Mouse (Mus musculus): Measurements from ENCODE around the gene Mybph. TPM values are rescaled to one million over a fixed set of nuclear protein-coding genes. Genes with fewer than 3 reads are reported as not detected.

Mybph gene
- polyA plus RNA-seq, 1 experiment from 2014 or later: 1.4 TPM

GRCm38 (mm10) chr1:134217028-134217481 is 23.8 kb downstream of the Mybph start:
- Histone ChIP-seq H3K36me3 (replicated peaks) (no peaks in the 10 kb centered on the region), H3K4me3 (no peak overlapping the region), H3K27ac (replicated peaks) (no peak overlapping the region), H3K9me3 (no peaks in the 10 kb centered on the region), H3K27me3 (replicated peaks; ENCODE audit: low read depth, poor library complexity, severe bottlenecking) (peaks cover 44% of the 10 kb centered on the region), H3K4me1 (peaks cover 26% of the 10 kb centered on the region)
- DNase-seq (ENCODE audit: low spot score): no peak
- WGBS: 70% methylated on average over 12 of the region's 12 CpGs

- no peaks in the 10 kb centered on the region for H3K36me3 ChIP-seq (replicated peaks)
- 85% methylated on average over 3 of the region's 3 CpGs for WGBS
- H3K4me1 ChIP-seq: peaks cover 24% of the 10 kb centered on the region
- H3K9me3 ChIP-seq: no peaks in the 10 kb centered on the region
- peaks cover 37% of the 10 kb centered on the region for H3K27me3 ChIP-seq (replicated peaks; ENCODE audit: low read depth, poor library complexity, severe bottlenecking)
- no peak overlapping the region for H3K4me3 ChIP-seq
- no peak for DNase-seq (ENCODE audit: low spot score)
- no peak overlapping the region for H3K27ac ChIP-seq (replicated peaks)
Observed at GRCm38 (mm10) chr1:134217942-134218341, 24.7 kb downstream of the Mybph start.

- no peaks in the 10 kb centered on the region for H3K36me3 ChIP-seq (replicated peaks)
- no peak overlapping the region for H3K4me3 ChIP-seq
- WGBS: 80% methylated on average over 5 of the region's 5 CpGs
- peaks cover 24% of the 10 kb centered on the region for H3K4me1 ChIP-seq
- DNase-seq (ENCODE audit: low spot score): no peak
- H3K27ac ChIP-seq (replicated peaks): no peak overlapping the region
- no peaks in the 10 kb centered on the region for H3K9me3 ChIP-seq
- peaks cover 27% of the 10 kb centered on the region; the same call in 1 of the 2 replicates for H3K27me3 ChIP-seq (replicated peaks; ENCODE audit: low read depth, poor library complexity, severe bottlenecking)
Observed at GRCm38 (mm10) chr1:134219608-134220007, 26.4 kb downstream of the Mybph start.

- Histone ChIP-seq H3K27ac (replicated peaks) (no peak overlapping the region), H3K9me3 (no peaks in the 10 kb centered on the region), H3K4me1 (peaks cover 15% of the 10 kb centered on the region), H3K27me3 (replicated peaks; ENCODE audit: low read depth, poor library complexity, severe bottlenecking) (peaks cover 23% of the 10 kb centered on the region; the same call in 1 of the 2 replicates), H3K36me3 (replicated peaks) (no peaks in the 10 kb centered on the region), H3K4me3 (no peak overlapping the region)
- DNase-seq (ENCODE audit: low spot score): no peak
- 91% methylated on average over 1 of the region's 1 CpGs for WGBS
Observed at GRCm38 (mm10) chr1:134221172-134221571, 27.9 kb downstream of the Mybph start.

DNA sequence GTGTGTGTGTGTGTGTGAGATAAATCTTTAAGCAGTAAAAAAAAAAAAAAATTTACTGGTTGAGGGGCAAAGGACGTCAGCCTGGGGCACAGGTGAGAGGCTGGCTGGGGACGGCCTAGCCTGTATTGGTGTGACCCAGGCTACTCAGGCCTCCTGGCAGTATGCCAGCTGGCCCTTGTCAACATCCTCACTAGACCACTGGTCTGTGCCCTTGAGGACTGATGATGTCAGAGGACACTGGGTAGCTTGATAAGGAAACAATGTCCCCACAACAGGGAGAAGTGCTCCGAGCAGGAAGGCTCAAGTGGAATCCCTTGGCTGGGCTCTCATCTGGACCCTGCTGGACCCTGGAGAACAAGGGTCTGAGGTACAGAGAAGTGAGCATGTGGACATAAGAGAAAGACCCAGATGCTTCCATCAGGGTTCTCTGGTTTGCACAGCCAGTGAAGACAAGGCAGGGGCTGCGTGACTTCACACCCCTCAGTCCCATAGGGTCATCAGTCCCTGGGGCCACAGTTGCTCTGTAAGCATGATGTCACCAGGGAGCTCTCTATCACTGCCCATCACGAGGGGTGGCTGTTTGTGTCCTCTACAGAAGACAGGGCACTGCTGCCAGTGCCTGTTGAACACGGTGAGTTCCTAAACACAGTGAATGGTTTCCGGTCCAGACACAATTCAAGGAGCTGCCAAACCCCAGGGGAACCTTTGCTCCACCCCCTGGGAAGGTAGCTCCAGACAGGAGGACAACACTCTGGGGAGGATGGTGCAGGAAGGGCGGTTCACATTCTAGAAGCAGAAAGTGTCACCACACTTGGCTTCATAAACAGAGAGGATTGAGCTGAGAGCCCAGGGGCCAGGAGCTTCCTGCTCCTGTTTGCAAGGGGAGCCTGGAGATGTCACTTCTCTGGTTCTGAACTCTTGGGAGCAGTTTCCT is 29.1 kb downstream of the Mybph start:
- Histone ChIP-seq H3K27me3 (replicated peaks; ENCODE audit: low read depth, poor library complexity, severe bottlenecking) (peaks cover 22% of the 10 kb centered on the region; the same call in 1 of the 2 replicates), H3K4me3 (no peak overlapping the region), H3K4me1 (0 out of 2 replicates have a peak, but pooled peaks cover 5% of the 10 kb centered on the region), H3K36me3 (replicated peaks) (no peaks in the 10 kb centered on the region), H3K27ac (replicated peaks) (no peak overlapping the region), H3K9me3 (no peaks in the 10 kb centered on the region)
- 65% methylated on average over 8 of the region's 8 CpGs for WGBS
- no peak for DNase-seq (ENCODE audit: low spot score)

- DNase-seq (ENCODE audit: low spot score): no peak
- no peaks in the 10 kb centered on the region for H3K9me3 ChIP-seq
- H3K27ac ChIP-seq (replicated peaks): no peak overlapping the region
- H3K4me3 ChIP-seq: no peak overlapping the region
- 0 out of 2 replicates have a peak, but pooled peaks cover 5% of the 10 kb centered on the region for H3K4me1 ChIP-seq
- peaks cover 12% of the 10 kb centered on the region; the same call in 1 of the 2 replicates for H3K27me3 ChIP-seq (replicated peaks; ENCODE audit: low read depth, poor library complexity, severe bottlenecking)
- WGBS: 89% methylated on average over 12 of the region's 12 CpGs
- no peaks in the 10 kb centered on the region for H3K36me3 ChIP-seq (replicated peaks)
Observed at GRCm38 (mm10) chr1:134224649-134225227, 31.5 kb downstream of the Mybph start.

DNA sequence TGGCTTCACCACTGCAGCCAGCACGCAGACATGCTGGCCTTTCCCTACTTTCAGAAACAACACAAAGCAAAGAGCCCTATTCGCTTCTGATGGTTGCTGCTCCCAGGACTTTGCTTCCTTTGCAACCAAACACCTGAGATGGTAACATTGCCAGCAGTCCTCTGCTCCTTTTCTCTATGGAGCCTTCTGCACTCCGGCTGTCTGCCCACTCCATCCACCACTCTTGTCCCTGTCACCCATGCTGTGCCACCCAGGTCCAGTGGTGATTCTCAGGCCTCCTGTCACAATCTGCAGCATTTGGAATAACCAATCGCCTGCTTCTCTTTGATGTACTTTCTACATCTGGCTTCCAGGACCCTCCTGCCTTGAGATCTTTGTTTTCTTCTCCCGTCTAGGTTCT is 32.1 kb downstream of the Mybph start:
- Histone ChIP-seq H3K27ac (replicated peaks) (no peak overlapping the region), H3K4me3 (no peak overlapping the region), H3K4me1 (0 out of 2 replicates have a peak, but pooled peaks cover 5% of the 10 kb centered on the region), H3K36me3 (replicated peaks) (no peaks in the 10 kb centered on the region), H3K9me3 (no peaks in the 10 kb centered on the region), H3K27me3 (replicated peaks; ENCODE audit: low read depth, poor library complexity, severe bottlenecking) (peaks cover 14% of the 10 kb centered on the region; the same call in 1 of the 2 replicates)
- DNase-seq (ENCODE audit: low spot score): no peak
- WGBS: 92% methylated on average over 5 of the region's 5 CpGs

DNA sequence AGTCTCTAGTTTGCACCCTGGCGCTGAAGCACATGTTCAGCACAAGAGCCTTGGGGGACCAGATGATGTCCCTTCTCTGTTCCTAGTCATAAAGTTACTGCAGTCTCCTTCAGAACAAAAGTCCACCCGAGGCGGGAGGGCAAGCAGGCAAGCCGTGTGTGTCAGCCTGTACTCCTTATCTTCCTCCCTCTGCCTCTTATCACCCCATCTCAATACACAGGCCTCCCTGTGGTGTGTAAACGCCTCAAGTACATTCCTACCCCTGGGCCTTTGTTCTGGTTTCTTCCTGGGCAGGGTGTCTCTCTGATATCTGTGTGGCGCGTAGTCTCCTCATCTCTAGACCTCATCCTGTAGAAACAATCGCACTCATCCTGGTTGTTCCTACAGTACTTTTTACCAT is 33.5 kb downstream of the Mybph start:
- Histone ChIP-seq H3K36me3 (replicated peaks) (no peaks in the 10 kb centered on the region), H3K4me3 (no peak overlapping the region), H3K9me3 (no peaks in the 10 kb centered on the region), H3K27ac (replicated peaks) (no peak overlapping the region), H3K4me1 (0 out of 2 replicates have a peak, but pooled peaks cover 5% of the 10 kb centered on the region), H3K27me3 (replicated peaks; ENCODE audit: low read depth, poor library complexity, severe bottlenecking) (peaks cover 26% of the 10 kb centered on the region; the same call in 1 of the 2 replicates)
- 82% methylated on average over 8 of the region's 8 CpGs for WGBS
- no peak for DNase-seq (ENCODE audit: low spot score)

- H3K9me3 ChIP-seq: no peaks in the 10 kb centered on the region
- peaks cover 51% of the 10 kb centered on the region for H3K27me3 ChIP-seq (replicated peaks; ENCODE audit: low read depth, poor library complexity, severe bottlenecking)
- H3K4me1 ChIP-seq: peaks cover 20% of the 10 kb centered on the region
- no peak overlapping the region for H3K4me3 ChIP-seq
- no peaks in the 10 kb centered on the region for H3K36me3 ChIP-seq (replicated peaks)
- WGBS: 68% methylated on average over 5 of the region's 5 CpGs
- H3K27ac ChIP-seq (replicated peaks): no peak overlapping the region
- no peak for DNase-seq (ENCODE audit: low spot score)
Observed at GRCm38 (mm10) chr1:134229806-134230575, 36.7 kb downstream of the Mybph start.

DNA sequence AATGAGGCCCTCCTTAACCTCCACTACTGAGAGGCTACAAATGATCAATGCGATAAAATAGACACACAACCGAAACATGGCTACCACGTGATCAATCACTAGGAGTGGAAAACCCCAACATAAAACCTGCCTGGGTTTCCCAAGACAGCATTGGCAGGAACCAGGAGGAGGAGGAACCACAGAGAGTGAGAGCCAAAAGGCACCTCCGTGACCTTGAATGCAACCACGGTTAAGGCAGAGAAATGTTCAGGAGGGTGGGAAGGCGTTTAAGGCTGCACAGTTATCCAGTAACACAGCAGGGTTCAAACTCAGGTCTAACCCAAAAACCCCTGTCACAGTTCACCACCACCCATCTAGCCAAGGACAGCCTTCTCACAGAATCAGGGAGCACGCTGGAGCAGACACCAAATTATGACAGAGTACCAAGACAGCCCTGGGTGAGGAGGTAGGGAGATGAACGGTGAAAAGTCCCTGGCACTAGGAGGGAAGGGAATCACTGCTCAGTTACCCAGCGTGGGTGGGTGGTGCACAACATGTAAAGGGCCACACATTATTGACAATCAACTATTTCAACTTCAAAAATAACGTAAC is 37.5 kb downstream of the Mybph start:
- Histone ChIP-seq H3K27ac (replicated peaks) (no peak overlapping the region), H3K9me3 (no peaks in the 10 kb centered on the region), H3K36me3 (replicated peaks) (no peaks in the 10 kb centered on the region), H3K4me3 (no peak overlapping the region), H3K4me1 (peaks cover 28% of the 10 kb centered on the region), H3K27me3 (replicated peaks; ENCODE audit: low read depth, poor library complexity, severe bottlenecking) (peaks cover 53% of the 10 kb centered on the region)
- no peak for DNase-seq (ENCODE audit: low spot score)
- 89% methylated on average over 10 of the region's 10 CpGs for WGBS

DNA sequence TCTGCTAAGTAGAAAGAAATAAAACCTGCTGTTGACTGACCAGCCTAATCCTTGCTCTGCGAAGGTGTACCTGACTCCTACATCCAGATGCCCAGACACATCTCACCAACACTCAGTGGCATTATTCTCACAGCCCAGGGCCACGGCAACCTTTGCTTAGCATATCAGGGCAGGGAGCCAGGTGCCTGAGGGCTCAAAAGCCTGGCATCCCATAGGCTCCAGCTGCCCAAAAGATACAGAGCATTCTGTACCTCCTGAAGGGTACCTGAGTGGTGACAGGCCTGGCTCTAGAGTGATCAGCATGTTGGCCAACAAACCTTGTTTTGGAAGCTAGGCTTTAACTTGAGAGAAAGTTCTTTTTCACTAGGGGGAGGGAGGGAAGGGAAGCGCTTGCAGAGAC is 38.0 kb downstream of the Mybph start:
- Histone ChIP-seq H3K36me3 (replicated peaks) (no peaks in the 10 kb centered on the region), H3K27ac (replicated peaks) (no peak overlapping the region), H3K4me3 (no peak overlapping the region), H3K4me1 (peaks cover 33% of the 10 kb centered on the region), H3K9me3 (no peaks in the 10 kb centered on the region), H3K27me3 (replicated peaks; ENCODE audit: low read depth, poor library complexity, severe bottlenecking) (peaks cover 58% of the 10 kb centered on the region)
- WGBS: 80% methylated on average over 3 of the region's 3 CpGs
- no peak for DNase-seq (ENCODE audit: low spot score)

DNA sequence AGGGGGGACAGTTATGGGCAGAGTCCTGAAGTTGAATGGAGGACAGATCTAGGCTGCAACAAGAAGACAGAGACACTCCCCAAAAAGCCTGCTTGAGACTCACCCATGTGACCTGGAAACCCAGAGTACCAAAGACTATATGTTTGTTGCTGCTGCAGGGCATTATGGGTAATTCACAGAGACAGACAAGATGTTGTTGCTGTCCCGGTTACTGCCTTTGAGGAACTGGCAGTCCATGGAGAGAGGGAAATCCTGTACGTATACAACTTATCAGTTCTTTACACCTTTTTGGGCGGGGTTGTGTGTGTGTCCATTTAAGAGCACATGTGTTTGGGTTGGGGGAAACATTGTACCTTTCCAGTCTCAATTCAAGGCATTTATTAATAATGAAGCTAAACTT is 38.4 kb downstream of the Mybph start:
- H3K27ac ChIP-seq (replicated peaks): no peak overlapping the region
- no peaks in the 10 kb centered on the region for H3K36me3 ChIP-seq (replicated peaks)
- peaks cover 62% of the 10 kb centered on the region for H3K27me3 ChIP-seq (replicated peaks; ENCODE audit: low read depth, poor library complexity, severe bottlenecking)
- no peak for DNase-seq (ENCODE audit: low spot score)
- H3K9me3 ChIP-seq: no peaks in the 10 kb centered on the region
- H3K4me1 ChIP-seq: peaks cover 33% of the 10 kb centered on the region
- no peak overlapping the region for H3K4me3 ChIP-seq
- 77% methylated on average over 3 of the region's 3 CpGs for WGBS
